ENCODE assay signal across 27 mouse cellular contexts in genomic region chr11:77585201-77585600, GRCm38 (mm10). TPM values are rescaled to one million over a fixed set of nuclear protein-coding genes. Genes with fewer than 3 reads are reported as not detected.
DNase-seq lines count a peak whose midpoint lies in the region; ATAC-seq and TF ChIP-seq lines count a peak whose summit lies in the region.
"Had no signal": no experiment of that assay in that cellular context is flagged by ENCODE, and none has a peak within 500 bp of the region (broad histone marks: within the 10 kb centered on the region; RNA-seq: fewer than 3 reads in every experiment).

No protein-coding gene starts in this region.

- ATAC-seq in forebrain, embryonic 11.5 days (replicated peaks; ENCODE audit: low FRiP score) = no peak
- no peak for ATAC-seq in erythroblast, adult 5-6 weeks (replicated peaks; ENCODE audit: low FRiP score, poor library complexity, severe bottlenecking)
- ATAC-seq: CD4-positive, CD25-positive, alpha-beta regulatory T cell, adult 4 months; forebrain, embryonic 16.5 days; intestine, embryonic 16.5 days; liver, postnatal 0 days had no signal

- no peak overlapping the region for H3K9ac ChIP-seq in forebrain, embryonic 11.5 days (ENCODE audit: low read length)
- H3K9ac ChIP-seq: heart, embryonic 15.5 days; limb, embryonic 13.5 days; liver, postnatal 0 days; midbrain, embryonic 12.5 days; neural tube, embryonic 15.5 days; stomach, embryonic 15.5 days had no signal

- no peak overlapping the region for H3K4me3 ChIP-seq in layer of hippocampus, adult 2 months
- no peak overlapping the region for H3K4me3 ChIP-seq in forebrain, embryonic 11.5 days (ENCODE audit: low read depth, low read length)
- H3K4me3 ChIP-seq in heart, embryonic 10.5 days = no peak overlapping the region
- H3K4me3 ChIP-seq: gastrocnemius, adult 2 months; heart, embryonic 15.5 days; limb, embryonic 13.5 days; megakaryocyte, embryonic 14.5 days; midbrain, embryonic 12.5 days; neural tube, embryonic 15.5 days; stomach, embryonic 15.5 days had no signal

- no peak for TF ChIP-seq CTCF in layer of hippocampus, adult 2 months (conservative IDR thresholded peaks at IDR 0.05)

- H3K9me3 ChIP-seq in forebrain, embryonic 11.5 days (ENCODE audit: control insufficient read depth, low read length) = no peaks in the 10 kb centered on the region
- H3K9me3 ChIP-seq in heart, embryonic 10.5 days = no peaks in the 10 kb centered on the region
- H3K9me3 ChIP-seq: heart, embryonic 15.5 days; limb, embryonic 13.5 days; megakaryocyte, embryonic 14.5 days; midbrain, embryonic 12.5 days; neural tube, embryonic 15.5 days; stomach, embryonic 15.5 days had no signal

- WGBS in forebrain, embryonic 11.5 days = 84% methylated on average over 3 of the region's 3 CpGs
- 82% methylated on average over 3 of the region's 3 CpGs for WGBS in heart, embryonic 10.5 days

- H3K4me1 ChIP-seq in forebrain, embryonic 11.5 days (replicated peaks; ENCODE audit: control insufficient read depth, insufficient read depth, low read length) = no peaks in the 10 kb centered on the region
- H3K4me1 ChIP-seq in heart, embryonic 10.5 days = peaks cover 5% of the 10 kb centered on the region; the same call in 1 of the 2 replicates
- H3K4me1 ChIP-seq: limb, embryonic 13.5 days; midbrain, embryonic 12.5 days; stomach, embryonic 15.5 days had no signal

- no peaks in the 10 kb centered on the region for H3K27me3 ChIP-seq in forebrain, embryonic 11.5 days (ENCODE audit: control insufficient read depth, insufficient read depth, low read length)
- H3K27me3 ChIP-seq in heart, embryonic 10.5 days (ENCODE audit: insufficient read depth, poor library complexity, severe bottlenecking) = no peaks in the 10 kb centered on the region
- H3K27me3 ChIP-seq: heart, embryonic 15.5 days; limb, embryonic 13.5 days; megakaryocyte, embryonic 14.5 days; midbrain, embryonic 12.5 days; neural tube, embryonic 15.5 days; stomach, embryonic 15.5 days had no signal

- peak overlapping the region; percentile 33; the same call in 1 of the 2 replicates for H3K27ac ChIP-seq in layer of hippocampus, adult 2 months
- H3K27ac ChIP-seq in forebrain, embryonic 11.5 days (ENCODE audit: low read depth, low read length) = no peak overlapping the region
- H3K27ac ChIP-seq in heart, embryonic 10.5 days = no peak overlapping the region
- H3K27ac ChIP-seq: gastrocnemius, adult 2 months; heart, embryonic 15.5 days; limb, embryonic 13.5 days; midbrain, embryonic 12.5 days; neural tube, embryonic 15.5 days; stomach, embryonic 15.5 days had no signal

- no peaks in the 10 kb centered on the region for H3K36me3 ChIP-seq in forebrain, embryonic 11.5 days (ENCODE audit: control insufficient read depth, insufficient read depth, low read length)
- H3K36me3 ChIP-seq in heart, embryonic 10.5 days = peaks cover 45% of the 10 kb centered on the region

- DNase-seq in layer of hippocampus, adult 2 months (ENCODE audit: low spot score in 2 of 2) = no peak
- no peak for DNase-seq in layer of hippocampus, adult 8-10 months (ENCODE audit: low spot score in 2 of 2)
- peak; percentile 56 for DNase-seq in cerebellum, adult 11 months
- DNase-seq in cerebellum, adult 9-10 months = peak; percentile 83
- DNase-seq in cerebellum, postnatal 36 days = peak; percentile 59 to 76
- DNase-seq in forebrain, embryonic 11.5 days (ENCODE audit: low spot score) = no peak
- no peak for DNase-seq in heart, embryonic 10.5 days (ENCODE audit: low spot score)
- DNase-seq: adrenal gland, postnatal 14 days; gastrocnemius, adult 2 months; kidney, adult 8-10 months; kidney, postnatal 10 days; liver, postnatal 0 days; lung, postnatal 4 days; retina, postnatal 1 day; right cerebral cortex, postnatal 14 days; thymus, postnatal 14 days had no signal

- no peak overlapping the region for H3K4me2 ChIP-seq in forebrain, embryonic 11.5 days (ENCODE audit: low read depth, low read length, severe bottlenecking)
- H3K4me2 ChIP-seq: heart, embryonic 15.5 days; limb, embryonic 13.5 days; liver, embryonic 11.5 days; midbrain, embryonic 12.5 days; neural tube, embryonic 15.5 days; stomach, embryonic 15.5 days had no signal

RNA-seq across cellular contexts. Expression of gene Taok1, which starts 22.4 kb away (rescaled TPM):
- total RNA-seq in layer of hippocampus, adult 2 months (2021) = 100 to 1,000 TPM; 112 to 114 TPM
- total RNA-seq in layer of hippocampus, adult 8-10 months (2022) = 100 to 1,000 TPM in 2 of 4 experiments, 10 to 100 TPM in 2; 99.9 to 115 (median 107) TPM
- polyA plus RNA-seq in forebrain, embryonic 11.5 days (2014; fragmentation: Nextera tagmentation; extraction: Ambion mirVana) = 24.0 and 24.6 TPM in 2 replicates
- 9.8 and 20.9 TPM in 2 replicates for total RNA-seq in erythroblast, adult 5-6 weeks (2015; ENCODE audit: low replicate concordance)
- 24.4 and 25.3 TPM in 2 replicates for total RNA-seq in erythroblast, adult 5-6 weeks (2017; ENCODE audit: low replicate concordance)
- polyA plus RNA-seq in heart, embryonic 10.5 days (2016; fragmentation: Nextera tagmentation; extraction: Ambion mirVana) = 10.9 and 12.8 TPM in 2 replicates

Comparison
In these comparisons a context has a peak if more than half of its experiments do, and no peak if none do; other contexts are left out.
1. DNase-seq: peak in cerebellum, adult 11 months (single experiment), cerebellum, adult 9-10 months (single experiment) and cerebellum, postnatal 36 days (2 of 2); none in layer of hippocampus, adult 2 months (0 of 2), layer of hippocampus, adult 8-10 months (0 of 2), forebrain, embryonic 11.5 days (single experiment) and heart, embryonic 10.5 days (single experiment).